Mouse (Mus musculus) kidney, postnatal 36 days (tissue): ENCODE results near the gene Arl2bp.

ENCODE experiments used
- DNase-seq, 2 experiments: peaks; one replicate each; pipeline ENCODE4 v3.0.0; 2021 to 2022; ENCODE audit warnings: mixed read lengths in 2 of 2

The Arl2bp gene

DNA sequence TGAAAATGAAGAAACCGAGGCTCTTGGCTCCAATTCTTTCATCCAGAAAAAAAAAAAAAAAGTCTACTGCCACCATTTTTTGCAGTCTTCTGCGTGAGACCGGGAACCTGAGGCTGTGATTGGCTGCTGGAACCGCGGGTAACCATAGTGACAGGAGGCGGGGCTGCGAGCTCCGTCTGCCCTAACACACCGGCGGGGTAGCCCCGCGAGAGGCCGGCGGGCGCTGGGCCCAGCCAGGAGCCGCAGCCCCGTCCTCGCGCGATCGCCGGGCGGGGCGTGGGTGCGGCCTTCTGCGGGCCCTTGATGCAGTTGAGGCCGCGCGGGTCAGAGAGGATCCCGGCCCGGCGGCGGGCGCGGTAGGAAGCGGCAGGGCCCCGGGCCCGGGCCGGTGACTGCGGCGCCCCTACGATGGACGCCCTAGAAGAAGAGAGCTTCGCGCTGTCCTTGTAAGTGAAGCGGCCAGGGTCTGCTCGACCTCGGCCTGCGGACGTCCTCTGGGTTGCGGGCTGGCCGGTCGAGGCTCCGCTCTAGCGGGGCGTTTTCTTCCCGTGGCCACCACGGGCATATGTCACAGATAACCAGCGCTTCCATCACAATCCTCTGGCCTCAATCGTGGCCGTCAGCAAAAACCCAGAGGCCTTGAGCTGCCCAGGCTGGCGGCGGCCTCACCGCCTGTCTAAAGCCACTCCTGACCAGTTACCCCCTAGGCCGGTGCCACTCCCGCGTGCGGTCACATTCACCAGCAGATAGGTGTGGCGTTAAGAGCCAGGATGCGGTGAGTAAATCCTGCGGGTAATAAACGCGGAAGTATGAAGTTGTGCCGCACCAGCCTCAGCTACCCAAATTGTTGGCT is at the start of gene Arl2bp:
Gene Arl2bp (plus strand): TSS at position 145 of the 853 bp plus-strand sequence.
- peak; percentile 97 to 98 for DNase-seq

- DNase-seq: no peak
Measured at GRCm38 (mm10) chr8:94624885-94625284, 41.5 kb upstream of the Arl2bp start.

DNA sequence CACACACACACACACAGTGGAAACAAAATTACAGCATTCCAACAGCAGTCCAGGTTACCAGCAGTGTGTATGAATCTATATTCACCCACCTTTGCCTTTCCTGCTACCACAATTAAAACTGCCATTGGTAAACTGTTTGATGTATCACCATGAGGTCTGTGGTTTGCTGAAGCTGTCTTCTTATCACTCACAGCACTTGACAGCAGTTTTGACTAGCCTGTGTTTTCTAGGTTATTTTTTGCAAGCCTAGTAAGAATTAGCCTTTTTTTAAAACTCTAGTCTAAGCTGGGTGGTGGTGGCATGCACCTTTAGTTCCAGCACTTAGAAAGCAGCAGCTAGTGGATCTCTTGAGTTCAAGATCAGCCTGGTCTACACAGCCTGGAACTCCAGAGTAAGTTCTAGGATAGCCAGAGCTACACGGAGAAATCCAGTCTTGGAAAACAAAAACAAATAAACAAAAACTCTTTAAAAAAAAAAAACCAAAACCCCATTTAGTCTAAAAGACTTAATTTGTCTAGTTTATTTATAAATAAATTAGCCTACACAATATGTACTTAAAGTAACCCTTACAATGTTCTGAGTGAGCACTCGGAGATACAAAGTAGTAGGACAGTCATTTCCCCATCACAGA is 32.7 kb upstream of the Arl2bp start:
- DNase-seq: no peak

DNA sequence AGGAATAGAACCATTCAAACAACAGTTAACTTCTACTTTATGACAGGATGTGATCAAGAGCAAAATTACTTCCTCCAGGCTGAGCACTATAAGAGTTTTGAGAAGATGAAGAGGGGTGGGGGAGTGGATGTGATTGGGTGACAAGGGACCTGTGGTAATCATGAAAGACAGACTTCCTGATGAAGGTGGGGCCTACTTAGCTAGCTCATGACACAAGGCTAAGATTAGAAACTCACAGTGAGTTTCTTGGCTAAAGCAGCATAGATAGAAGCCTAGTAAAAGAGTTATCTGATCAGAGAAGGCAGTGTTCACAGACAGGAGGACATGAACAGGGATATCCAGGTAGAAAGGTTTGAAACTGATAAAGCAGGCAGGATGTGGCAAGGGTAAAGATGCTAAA is 32.2 kb upstream of the Arl2bp start:
- no peak for DNase-seq

DNA sequence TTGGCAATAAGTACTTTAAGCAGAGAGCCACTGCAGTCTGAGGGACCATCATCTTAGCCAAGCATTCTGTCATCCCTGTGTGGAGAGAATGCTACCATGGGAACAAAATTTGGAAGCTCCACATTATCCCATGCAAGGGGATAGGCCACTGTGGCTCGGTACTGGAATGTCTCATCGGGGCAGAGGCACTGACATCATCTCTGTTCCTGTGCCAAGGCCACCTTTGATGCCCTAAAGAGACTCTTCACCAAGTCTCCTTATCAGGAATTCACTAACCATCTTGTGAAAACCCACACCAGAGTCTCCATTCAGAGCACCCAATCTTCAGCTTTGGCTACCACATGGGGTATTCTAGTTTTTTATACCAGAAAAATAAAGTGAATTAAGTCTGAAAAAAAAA is 25.2 kb upstream of the Arl2bp start:
- DNase-seq: no peak

GRCm38 (mm10) chr8:94641938-94642337 is 24.5 kb upstream of the Arl2bp start:
- DNase-seq: no peak

DNA sequence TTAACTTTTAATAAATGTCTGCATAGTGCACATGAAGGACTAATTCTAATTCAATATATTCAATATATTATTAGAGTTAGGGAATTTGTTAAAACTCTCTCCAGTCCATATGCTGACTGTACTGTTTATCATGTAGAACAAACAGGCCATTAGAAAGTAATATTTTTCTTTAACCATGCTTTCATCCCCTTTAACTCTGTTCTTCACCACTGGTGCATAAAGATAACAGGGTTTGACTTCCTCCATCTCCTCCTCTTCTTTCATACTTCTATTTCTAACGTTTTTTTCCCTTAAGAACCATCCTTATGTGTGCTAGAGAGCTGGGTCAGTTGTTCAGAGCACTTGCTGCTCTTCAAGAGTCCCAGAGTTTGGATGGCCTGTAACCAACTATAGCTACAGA is 21.2 kb upstream of the Arl2bp start:
- no peak for DNase-seq

- DNase-seq: no peak
Measured at GRCm38 (mm10) chr8:94646165-94646564, 20.2 kb upstream of the Arl2bp start.

GRCm38 (mm10) chr8:94649496-94649895 is 16.9 kb upstream of the Arl2bp start:
- no peak for DNase-seq

DNA sequence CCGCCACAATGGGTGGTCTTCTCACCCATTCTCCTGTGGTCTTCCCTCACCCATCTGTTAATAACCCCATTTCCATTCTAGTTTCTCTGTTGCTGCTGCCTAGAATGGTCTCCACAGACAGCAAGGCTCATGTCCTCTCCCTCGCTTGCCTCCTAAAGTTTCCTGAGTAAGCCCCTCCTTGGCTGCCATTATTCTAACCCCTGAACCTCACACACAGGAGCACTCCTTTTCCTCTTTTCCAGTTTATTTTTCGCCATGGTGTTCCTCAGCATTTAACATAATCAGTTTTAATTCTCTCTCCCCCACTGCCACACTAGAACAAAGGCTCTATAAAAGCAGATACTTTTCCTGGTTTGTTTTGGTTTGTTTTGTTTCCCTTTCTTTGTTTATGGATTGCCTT is 13.4 kb upstream of the Arl2bp start:
- DNase-seq: no peak

DNA sequence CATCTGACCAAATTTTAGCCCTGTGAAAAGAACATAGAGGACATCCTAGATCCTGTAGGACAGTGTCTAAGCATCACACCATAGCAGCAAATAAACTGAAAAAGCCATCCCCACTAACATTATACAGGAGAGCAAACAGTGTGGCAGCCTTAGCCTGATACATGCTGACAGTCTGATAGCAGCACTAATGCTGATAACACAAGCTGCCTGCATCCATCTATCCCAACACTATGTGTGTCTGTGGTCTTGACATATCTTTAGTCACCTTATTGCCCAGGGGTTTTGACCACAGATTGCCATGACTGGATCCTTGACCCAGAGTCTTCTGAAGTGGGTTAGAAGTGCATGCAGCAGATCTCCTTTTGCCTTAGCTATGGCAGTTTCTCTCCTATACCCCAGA is 11.4 kb upstream of the Arl2bp start:
- no peak for DNase-seq

DNA sequence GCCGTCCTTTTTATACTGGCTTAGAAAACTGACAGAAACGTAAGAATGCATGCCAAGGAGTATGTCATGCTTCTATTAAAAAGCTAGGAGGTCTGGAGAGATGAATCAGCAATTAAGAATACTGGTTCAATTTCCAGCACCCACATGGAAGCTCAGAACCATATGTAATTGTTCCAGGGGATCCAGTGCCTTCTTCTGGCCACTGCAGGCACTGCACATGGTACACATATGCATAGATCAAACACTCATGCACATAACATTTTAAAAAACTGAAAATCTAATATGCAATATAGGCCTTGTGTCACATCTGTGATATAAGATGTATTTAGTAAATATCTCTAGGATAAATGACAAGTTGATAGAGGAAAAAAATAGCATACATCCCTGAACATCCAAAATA is 8.4 kb upstream of the Arl2bp start:
- no peak for DNase-seq

DNA sequence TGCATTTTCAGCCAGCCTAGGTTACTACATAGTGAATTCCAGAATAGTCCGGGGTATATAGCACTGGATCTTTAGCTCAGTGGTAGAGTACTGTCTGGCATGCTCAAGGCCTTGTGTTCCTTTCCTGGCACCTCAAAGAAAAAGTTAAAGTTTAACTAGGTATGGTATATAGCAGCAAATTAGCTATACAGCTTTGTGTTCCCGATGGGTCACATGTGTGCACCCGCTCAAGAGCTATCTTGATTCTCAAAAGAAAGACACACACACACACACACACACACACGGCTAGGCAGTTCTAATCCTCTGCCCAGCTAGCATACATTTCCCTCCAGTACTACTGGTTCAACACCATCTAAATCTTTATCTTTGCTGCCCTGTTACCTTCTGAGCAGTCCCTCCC is 6.0 kb upstream of the Arl2bp start:
- no peak for DNase-seq

GRCm38 (mm10) chr8:94664722-94665121 is 1.7 kb upstream of the Arl2bp start:
- peak; percentile 36 to 66 for DNase-seq

DNA sequence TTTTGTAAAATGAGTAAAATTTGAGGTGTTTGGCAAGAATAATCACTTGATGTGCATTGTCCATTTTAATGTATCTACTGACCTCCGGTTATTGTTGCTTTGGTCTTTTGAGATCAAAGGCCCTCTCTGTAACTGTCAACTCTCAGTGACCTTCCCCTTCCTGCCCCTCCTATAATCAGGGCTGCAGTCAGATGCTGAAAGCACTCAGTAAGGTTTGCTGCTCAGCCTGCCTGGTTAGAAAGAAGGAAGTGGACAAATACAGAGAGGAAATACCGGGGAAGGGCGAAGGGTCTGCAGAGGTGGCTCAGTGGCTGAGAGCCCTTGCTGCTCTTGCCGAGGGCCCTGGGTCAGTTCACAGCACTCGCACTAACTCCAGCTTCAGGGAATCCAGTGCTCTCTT is 8.0 kb downstream of the Arl2bp start:
- DNase-seq: peak in 1 of 2 experiments; percentile 17

DNA sequence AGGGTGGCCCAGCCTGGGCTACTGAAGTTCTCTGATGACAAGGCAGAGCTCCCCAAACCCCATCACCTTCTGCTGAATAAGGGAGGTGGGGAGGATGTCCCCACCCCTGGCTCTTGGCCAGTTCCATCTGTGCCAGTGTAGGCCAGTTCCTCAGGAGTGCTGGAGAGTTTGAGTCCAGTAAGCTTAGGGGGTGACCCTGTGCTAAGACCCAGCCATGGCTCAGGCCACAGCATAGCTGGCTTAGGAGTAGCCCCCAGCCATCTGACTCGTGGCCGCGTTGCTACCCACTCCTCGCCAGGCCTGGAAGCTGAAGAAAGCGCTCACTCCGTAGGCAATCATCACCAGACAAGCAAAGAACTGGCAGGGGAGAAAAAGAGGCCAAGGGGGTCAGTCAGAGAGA is 9.5 kb downstream of the Arl2bp start:
- no peak for DNase-seq

DNA sequence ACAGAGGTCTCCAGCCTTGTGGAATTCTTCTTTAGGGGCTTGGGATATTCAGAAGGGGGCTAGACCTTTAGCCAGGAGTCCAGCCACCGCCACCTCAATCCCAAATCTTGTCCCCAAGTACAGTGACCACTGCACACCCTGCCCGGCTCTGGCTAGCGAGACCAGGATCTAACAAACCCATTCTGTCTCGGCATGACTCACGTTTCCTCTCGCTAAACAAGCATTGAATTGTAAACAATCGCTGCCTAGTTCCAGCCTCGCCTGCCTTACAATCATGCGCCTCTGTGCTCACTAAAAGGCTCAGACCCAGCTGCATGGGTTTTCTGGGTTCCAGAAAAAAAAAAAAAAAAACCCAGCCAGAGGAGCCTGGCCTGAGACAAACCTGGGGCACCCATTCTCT is 12.2 kb downstream of the Arl2bp start:
- peak in 1 of 2 experiments; percentile 27 for DNase-seq

DNA sequence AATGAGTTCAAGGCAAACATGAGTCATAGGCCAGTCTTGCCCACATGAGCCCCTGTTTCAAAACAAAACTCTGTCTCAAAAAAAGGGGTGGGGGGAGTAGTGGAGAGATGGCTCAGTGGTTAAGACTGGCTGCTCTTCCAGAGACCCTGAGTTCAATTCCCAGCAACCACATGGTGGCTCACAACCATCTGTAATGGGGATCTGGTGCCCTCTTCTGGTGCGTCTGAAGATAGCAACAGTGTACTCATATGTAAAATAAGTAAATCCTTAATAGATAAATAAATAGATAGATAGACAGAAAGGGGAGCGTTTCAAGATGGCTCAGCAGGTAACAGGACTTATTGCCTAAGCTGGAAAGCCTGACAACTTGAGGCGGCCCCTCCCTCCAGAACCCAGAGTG is 14.0 kb downstream of the Arl2bp start:
- DNase-seq: no peak

GRCm38 (mm10) chr8:94682732-94683524 is 16.5 kb downstream of the Arl2bp start:
- peak; percentile 51 to 52 for DNase-seq

DNA sequence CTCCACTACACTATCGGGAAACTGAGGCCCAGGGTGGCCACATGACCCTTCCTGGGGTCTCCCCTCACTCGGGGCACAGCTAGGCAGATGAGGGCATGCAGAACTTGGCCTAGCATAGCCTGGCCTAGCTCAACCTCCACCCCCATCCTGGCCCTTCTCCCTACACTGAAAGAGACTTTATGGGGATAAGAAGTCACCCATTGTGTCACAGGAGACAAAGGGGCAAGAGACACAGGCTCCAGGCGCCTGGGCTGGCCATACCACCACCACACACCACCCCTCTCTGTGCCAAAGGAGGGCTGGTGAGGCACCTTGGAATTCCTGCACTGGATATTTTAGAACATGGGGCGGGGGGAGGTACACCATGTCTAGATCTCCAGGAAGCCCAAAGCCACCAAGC is 17.9 kb downstream of the Arl2bp start:
- no peak for DNase-seq

GRCm38 (mm10) chr8:94685953-94686352 is 19.6 kb downstream of the Arl2bp start:
- DNase-seq: peak; percentile 81 to 91

- DNase-seq: no peak
Measured at GRCm38 (mm10) chr8:94694701-94695100, 28.3 kb downstream of the Arl2bp start.

GRCm38 (mm10) chr8:94695341-94695993 is 29.1 kb downstream of the Arl2bp start:
- peak; percentile 78 to 81 for DNase-seq
